Mouse (Mus musculus): ENCODE data around the gene Lama2. TPM values are rescaled to one million over a fixed set of nuclear protein-coding genes. Genes with fewer than 3 reads are reported as not detected.

The Lama2 gene
- 6.7 and 6.8 TPM in 2 replicates for polyA plus RNA-seq (2015; fragmentation: Nextera tagmentation; extraction: Ambion mirVana)

DNA sequence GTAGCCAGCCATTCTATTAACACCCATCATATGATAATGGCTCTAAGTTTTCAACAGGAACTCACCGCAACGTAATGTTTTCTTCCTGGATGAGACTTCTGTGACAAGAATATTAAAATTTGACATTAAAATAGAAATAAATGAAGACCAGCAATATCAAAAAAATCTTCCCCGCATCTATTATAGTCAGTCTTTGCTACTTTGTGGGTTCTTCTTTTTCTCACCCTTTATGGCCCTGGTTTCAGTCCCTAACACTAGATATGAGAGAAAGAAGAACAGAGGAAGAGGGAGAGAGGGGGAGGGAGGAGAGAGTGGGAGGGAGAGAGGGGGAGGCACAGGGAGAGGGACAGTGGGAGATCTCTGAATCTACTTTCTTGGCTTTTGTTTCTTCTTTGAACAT, at the start of gene Lama2:
Gene Lama2 (minus strand): TSS at position 101 of the 400 bp plus-strand sequence.
- no peak within 1 kb of the TSS for H3K4me2 ChIP-seq (replicated peaks)
- H3K4me1 ChIP-seq (replicated peaks) = peaks cover 5% of the 10 kb centered on the region; the same call in 1 of the 2 replicates
- no peaks in the 10 kb centered on the region for H3K36me3 ChIP-seq
- H3K27ac ChIP-seq = no peak within 1 kb of the TSS
- no peak within 1 kb of the TSS for H3K9ac ChIP-seq
- no peak within 1 kb of the TSS for H3K4me3 ChIP-seq (replicated peaks)
- H3K9me3 ChIP-seq = no peaks in the 10 kb centered on the region
- H3K27me3 ChIP-seq (replicated peaks) = no peaks in the 10 kb centered on the region
- ATAC-seq = no peak
- WGBS = 97% methylated on average over 3 of the region's 3 CpGs

DNA sequence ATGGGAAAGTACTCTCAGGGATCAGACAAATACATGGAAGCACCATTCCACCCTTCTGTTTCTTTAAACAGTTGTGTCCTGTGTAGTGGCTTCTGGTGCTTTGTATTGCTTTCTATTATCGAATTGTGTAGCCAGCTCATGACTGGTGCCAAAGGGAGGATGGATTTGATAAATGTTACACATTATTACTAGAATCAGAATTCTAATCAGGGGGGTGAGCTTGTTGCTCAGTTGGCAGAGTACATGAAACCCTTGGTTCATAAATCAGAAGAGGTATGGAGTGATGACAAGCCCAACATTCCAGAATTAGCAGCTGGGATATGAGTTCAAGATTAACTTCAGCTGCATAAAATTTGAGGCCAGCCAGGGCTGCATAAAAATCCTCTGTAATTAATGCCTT, 44.8 kb upstream of the Lama2 start:
- Histone ChIP-seq H3K4me3 (replicated peaks) (no peak overlapping the region), H3K27ac (no peak overlapping the region), H3K9ac (no peak overlapping the region), H3K36me3 (no peaks in the 10 kb centered on the region), H3K4me2 (replicated peaks) (no peak overlapping the region), H3K9me3 (no peaks in the 10 kb centered on the region), H3K27me3 (replicated peaks) (no peaks in the 10 kb centered on the region), H3K4me1 (replicated peaks) (no peaks in the 10 kb centered on the region)
- ATAC-seq = no peak
- 80% methylated on average over 1 of the region's 1 CpGs for WGBS

DNA sequence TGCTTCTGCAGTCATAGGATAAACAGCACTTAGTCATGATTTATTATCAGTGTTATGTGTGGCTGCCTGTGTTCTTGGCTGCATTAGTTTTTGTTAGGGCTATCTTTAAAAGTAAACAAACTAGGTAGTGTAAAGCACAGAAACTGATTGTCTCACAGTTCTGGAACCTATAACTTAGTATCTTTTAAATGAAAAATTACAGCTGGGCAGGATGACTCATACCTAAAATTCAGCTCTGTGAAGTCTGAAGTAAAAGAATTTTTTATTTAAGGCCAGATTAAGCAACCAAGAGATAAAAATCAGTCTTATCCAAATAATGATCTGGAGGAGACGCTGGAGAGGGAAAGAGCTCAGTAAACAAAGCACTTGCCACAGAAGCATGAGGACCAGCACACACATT, 43.8 kb upstream of the Lama2 start:
- ATAC-seq = no peak
- Histone ChIP-seq H3K27me3 (replicated peaks) (no peaks in the 10 kb centered on the region), H3K27ac (no peak overlapping the region), H3K36me3 (no peaks in the 10 kb centered on the region), H3K9ac (no peak overlapping the region), H3K4me2 (replicated peaks) (no peak overlapping the region), H3K4me1 (replicated peaks) (no peaks in the 10 kb centered on the region), H3K9me3 (no peaks in the 10 kb centered on the region), H3K4me3 (replicated peaks) (no peak overlapping the region)
- WGBS = 10% methylated on average over 1 of the region's 1 CpGs

DNA sequence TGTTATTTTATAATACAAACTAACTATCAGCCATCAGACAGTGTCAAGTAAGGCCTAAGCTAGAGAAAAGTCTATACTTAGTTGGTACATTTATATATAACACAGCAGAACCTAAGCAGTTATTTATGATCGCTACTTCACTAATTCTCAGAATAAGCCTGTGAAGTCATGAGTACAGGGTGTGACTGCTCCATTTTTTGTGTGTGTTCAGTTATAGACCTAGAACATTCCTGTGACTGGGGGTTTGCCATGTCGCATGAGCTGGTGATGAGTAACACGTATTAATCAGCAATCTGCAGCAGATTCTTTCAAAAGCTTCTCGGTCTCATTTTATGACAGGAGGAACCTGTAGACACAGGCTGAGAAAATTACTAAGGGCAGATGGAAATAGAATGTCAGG, 34.6 kb upstream of the Lama2 start:
- Histone ChIP-seq H3K4me2 (replicated peaks) (no peak overlapping the region), H3K9me3 (no peaks in the 10 kb centered on the region), H3K4me3 (replicated peaks) (no peak overlapping the region), H3K27ac (no peak overlapping the region), H3K4me1 (replicated peaks) (no peaks in the 10 kb centered on the region), H3K9ac (no peak overlapping the region), H3K27me3 (replicated peaks) (no peaks in the 10 kb centered on the region), H3K36me3 (no peaks in the 10 kb centered on the region)
- no peak for ATAC-seq
- WGBS = 84% methylated on average over 4 of the region's 4 CpGs

DNA sequence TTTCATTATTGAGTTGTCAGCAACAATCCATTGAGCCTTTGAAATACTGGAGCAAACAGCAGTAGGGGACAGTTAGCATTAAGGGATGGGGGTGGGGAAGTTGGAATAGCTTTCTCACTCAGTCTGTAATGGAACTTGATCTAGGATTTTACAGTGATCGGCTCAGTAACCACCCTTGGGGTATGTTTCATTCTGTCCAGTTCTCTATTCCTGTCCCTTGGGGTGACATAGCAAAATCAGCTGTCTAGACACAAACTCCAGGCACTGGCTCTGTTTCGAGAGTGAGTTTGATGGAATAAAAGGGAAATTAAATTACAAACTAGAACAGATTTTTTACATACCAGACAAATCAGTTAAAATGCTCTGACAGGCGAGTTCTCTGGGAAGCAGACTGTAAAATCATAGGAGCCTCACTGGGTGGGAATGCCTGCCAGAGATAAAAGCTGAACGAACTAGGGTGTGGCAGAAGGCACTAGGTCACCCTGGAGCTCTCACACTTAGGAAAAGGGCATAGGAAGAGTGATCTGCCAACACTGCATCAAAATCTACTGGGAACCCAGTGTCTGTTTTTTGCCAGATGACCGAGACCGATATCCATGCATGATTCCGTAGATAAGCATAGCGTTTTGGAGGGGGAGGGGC, 33.3 kb upstream of the Lama2 start:
- no peaks in the 10 kb centered on the region for H3K36me3 ChIP-seq
- no peak overlapping the region for H3K4me3 ChIP-seq (replicated peaks)
- H3K27ac ChIP-seq = no peak overlapping the region
- WGBS = 59% methylated on average over 8 of the region's 8 CpGs
- H3K4me1 ChIP-seq (replicated peaks) = no peaks in the 10 kb centered on the region
- no peaks in the 10 kb centered on the region for H3K9me3 ChIP-seq
- H3K27me3 ChIP-seq (replicated peaks) = no peaks in the 10 kb centered on the region
- peak; percentile 81 for ATAC-seq
- no peak overlapping the region for H3K4me2 ChIP-seq (replicated peaks)
- no peak overlapping the region for H3K9ac ChIP-seq

DNA sequence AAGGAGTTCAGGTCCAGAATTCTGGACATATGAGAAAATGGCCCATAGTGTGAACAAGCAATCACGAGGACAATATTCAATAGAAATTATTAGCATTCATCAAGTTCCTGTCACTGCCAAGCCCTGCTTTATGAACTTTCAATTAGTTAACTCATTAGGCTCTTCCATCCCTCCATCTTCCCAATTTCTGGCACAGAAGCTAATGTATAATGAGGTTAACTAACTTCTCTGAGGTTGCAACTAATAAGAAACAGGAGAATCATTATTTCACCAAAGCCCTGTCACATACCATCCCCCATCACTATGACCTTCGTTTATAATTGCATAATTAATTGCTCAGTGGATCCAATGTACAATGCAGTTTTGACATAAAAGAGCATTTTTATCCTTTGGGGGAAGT, 16.2 kb upstream of the Lama2 start:
- Histone ChIP-seq H3K27ac (no peak overlapping the region), H3K9ac (no peak overlapping the region), H3K27me3 (replicated peaks) (no peaks in the 10 kb centered on the region), H3K36me3 (no peaks in the 10 kb centered on the region), H3K4me3 (replicated peaks) (no peak overlapping the region), H3K4me2 (replicated peaks) (no peak overlapping the region), H3K4me1 (replicated peaks) (no peaks in the 10 kb centered on the region), H3K9me3 (no peaks in the 10 kb centered on the region)
- WGBS = 66% methylated on average over 2 of the region's 2 CpGs
- no peak for ATAC-seq

DNA sequence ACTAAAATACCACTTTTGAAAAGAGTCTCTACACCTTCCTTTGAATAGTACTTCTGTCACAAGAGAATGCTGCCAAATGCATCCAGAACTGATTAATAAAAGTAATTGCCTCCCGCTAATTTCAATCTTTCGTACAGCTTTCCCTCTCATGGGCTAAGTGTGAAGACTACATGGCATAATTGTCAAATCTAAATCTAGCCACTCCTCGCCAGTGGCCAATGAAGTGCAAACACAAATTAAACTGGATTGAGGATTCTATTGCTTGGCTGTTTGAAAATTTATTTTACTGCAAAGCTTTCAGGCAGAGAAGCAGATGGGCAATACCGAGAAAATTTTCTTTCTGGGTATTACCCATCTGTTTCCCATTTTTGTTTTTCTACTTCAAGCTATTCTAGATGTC, 11.4 kb upstream of the Lama2 start:
- Histone ChIP-seq H3K4me2 (replicated peaks) (no peak overlapping the region), H3K4me1 (replicated peaks) (no peaks in the 10 kb centered on the region), H3K9ac (no peak overlapping the region), H3K27me3 (replicated peaks) (no peaks in the 10 kb centered on the region), H3K27ac (no peak overlapping the region), H3K4me3 (replicated peaks) (no peak overlapping the region), H3K36me3 (no peaks in the 10 kb centered on the region), H3K9me3 (no peaks in the 10 kb centered on the region)
- no peak for ATAC-seq
- 91% methylated on average over 4 of the region's 4 CpGs for WGBS

DNA sequence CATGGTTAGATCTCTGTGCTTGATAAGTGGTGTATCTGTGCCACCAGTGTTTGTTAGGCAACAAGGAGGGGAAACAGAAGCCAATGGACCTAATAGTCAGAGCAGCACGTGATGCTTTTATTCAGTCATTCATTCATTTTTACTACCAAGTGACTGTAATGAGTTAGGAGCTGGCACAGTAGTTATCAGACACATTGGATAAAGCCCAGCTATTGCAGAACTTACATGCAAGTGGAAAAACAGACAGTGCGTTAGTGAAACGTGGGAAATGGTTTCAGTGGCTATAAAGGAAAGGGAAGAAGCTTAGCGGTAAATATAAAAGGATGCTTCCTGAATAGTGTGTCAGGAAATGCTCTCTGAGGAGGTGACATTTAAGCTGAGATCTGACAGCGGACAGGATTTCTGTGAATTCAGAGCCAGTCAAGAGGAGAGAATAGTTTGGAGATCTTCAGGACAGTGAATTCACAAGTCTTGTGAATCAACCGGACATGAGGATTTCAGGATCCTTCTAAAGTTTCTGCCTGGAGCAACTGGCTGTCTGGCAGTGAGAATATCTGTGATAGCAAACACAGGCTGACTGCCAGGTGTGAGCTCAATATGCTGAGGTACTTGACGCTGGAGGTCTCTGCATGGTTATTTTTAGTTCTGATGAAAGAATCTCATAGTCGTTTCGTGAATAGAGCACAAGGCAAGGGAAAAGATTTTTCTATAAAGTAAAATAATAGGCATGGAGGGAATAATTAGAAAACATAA, 2.3 kb upstream of the Lama2 start:
- Histone ChIP-seq H3K4me2 (replicated peaks) (no peak overlapping the region), H3K36me3 (no peaks in the 10 kb centered on the region), H3K27me3 (replicated peaks) (no peaks in the 10 kb centered on the region), H3K4me3 (replicated peaks) (no peak overlapping the region), H3K9ac (no peak overlapping the region), H3K4me1 (replicated peaks) (no peaks in the 10 kb centered on the region), H3K27ac (no peak overlapping the region), H3K9me3 (no peaks in the 10 kb centered on the region)
- no peak for ATAC-seq
- WGBS = 72% methylated on average over 9 of the region's 9 CpGs

DNA sequence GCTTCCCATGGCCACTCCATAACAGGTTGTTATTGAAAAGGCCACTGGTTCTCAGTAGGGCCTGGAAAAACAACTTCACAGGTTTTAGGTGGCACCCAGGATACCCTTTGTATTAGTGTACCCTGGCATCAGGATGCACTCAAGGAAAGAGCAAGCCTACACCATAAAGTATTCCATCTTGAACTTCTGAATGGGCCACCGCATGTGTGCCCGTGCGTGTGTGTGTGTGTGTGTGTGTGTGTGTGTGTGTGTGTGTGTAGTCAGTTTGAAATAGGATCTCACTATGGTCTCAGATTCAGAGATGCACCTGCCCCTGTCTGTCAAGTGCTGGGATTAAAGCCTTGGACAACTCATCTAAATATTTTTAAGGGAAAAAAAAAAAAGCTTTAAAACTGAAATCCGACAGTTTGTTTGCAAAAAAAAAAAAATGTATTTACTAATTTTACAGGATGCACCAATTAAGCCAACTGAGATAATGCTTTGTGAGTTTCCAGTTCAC, 2.0 kb downstream of the Lama2 start:
- WGBS = 86% methylated on average over 4 of the region's 4 CpGs

DNA sequence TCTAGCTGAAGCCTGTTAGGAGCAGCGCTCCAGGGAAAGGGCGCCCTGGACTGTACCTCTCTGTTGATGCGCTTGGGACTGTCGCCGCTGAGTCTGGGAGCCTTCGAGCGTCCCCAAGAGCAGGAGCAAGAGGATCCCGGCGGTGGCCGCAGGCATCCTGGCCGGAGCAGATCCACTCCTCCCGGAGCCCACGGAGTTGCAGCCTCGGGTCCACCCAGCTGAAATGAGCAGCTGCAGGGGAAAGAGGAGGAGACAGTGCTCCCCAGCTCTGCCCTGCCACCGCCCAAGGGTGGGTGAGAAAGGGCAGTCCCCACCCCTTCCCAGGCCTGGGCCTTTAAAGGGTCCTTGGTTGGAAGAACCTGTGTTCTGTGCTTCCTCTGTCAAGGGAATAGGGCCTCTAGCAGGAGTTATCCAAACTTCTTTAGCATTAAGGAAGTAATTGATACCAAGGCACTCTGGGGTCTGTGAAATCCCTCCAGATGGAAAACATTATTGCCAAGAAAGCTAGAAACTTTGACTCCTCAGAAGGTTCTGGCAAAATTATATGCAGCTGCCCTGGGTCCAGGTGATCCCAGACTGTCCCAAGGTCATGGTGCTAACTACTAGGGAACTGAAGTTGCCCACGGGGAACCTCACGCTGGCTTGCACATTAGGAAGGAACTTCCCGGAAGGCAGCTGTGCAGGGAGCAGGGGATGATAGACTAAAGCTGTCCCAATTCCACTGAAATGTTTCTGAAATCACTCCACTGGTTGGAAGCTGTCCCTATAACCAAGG, 2.7 kb downstream of the Lama2 start:
- H3K36me3 ChIP-seq = no peaks in the 10 kb centered on the region
- WGBS = 12% methylated on average over 18 of the region's 18 CpGs
- no peaks in the 10 kb centered on the region for H3K27me3 ChIP-seq (replicated peaks)
- H3K4me1 ChIP-seq (replicated peaks) = peaks cover 5% of the 10 kb centered on the region; the same call in 1 of the 2 replicates
- H3K9me3 ChIP-seq = no peaks in the 10 kb centered on the region
- no peak overlapping the region; the same call in 1 of the 2 replicates for H3K27ac ChIP-seq
- ATAC-seq = peak; percentile 59; the same call in 1 of the 2 replicates
- H3K4me3 ChIP-seq (replicated peaks) = peak overlapping the region; percentile 45
- H3K9ac ChIP-seq = peak overlapping the region; percentile 41
- H3K4me2 ChIP-seq (replicated peaks) = peak overlapping the region; percentile 74

More for the DNA sequence above, 2.0 kb downstream of the Lama2 start:
- H3K9me3 ChIP-seq = no peaks in the 10 kb centered on the region
- no peak for ATAC-seq
- H3K36me3 ChIP-seq = no peaks in the 10 kb centered on the region
- H3K4me3 ChIP-seq (replicated peaks) = no peak overlapping the region
- H3K9ac ChIP-seq = no peak overlapping the region
- H3K27me3 ChIP-seq (replicated peaks) = no peaks in the 10 kb centered on the region
- H3K4me1 ChIP-seq (replicated peaks) = peaks cover 5% of the 10 kb centered on the region; the same call in 1 of the 2 replicates
- H3K4me2 ChIP-seq (replicated peaks) = no peak overlapping the region
- no peak overlapping the region for H3K27ac ChIP-seq

DNA sequence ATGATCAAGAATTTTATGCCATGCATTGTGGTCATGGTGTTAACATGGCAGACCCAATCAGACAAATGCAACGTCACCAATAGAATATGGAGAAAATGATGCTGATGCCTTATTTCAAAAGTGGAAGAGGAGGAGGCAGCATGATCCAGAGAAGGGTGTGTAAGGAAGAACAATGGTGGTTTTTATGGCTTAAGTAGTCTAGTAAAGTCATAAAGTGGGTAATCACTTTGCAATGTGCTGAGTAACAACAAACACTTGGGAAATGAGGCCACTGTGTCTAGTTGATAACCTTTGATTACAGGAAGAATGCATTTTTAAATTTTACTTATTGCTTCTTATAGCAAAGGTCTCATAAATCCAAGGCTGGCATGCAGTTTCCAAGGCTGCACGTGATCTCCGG, 23.9 kb downstream of the Lama2 start:
- WGBS = 61% methylated on average over 3 of the region's 3 CpGs
- Histone ChIP-seq H3K4me1 (replicated peaks) (no peaks in the 10 kb centered on the region), H3K27me3 (replicated peaks) (no peaks in the 10 kb centered on the region), H3K4me2 (replicated peaks) (no peak overlapping the region), H3K9me3 (no peaks in the 10 kb centered on the region), H3K36me3 (no peaks in the 10 kb centered on the region), H3K4me3 (replicated peaks) (no peak overlapping the region), H3K9ac (no peak overlapping the region), H3K27ac (no peak overlapping the region)
- ATAC-seq = peak; percentile 97

DNA sequence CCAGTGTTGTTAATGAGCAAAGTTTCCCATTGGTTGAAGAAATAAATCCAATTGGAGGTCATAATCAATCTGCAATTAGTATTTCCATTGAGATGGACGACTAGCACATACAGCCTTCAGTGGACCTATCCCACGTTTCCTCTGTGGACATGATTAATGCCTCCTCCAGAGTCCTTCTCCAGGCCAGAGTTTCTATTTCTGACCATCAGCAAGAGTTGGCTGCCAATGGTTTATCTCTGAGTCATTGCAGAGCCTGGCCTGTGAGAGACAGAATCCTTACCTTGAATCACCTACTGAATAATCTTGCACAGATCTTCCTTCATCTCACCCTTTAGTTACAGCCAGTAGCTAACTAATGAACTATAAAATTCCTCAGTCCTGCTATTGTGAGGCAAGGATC, 86.3 kb downstream of the Lama2 start:
- no peak overlapping the region for H3K4me3 ChIP-seq (replicated peaks)
- H3K36me3 ChIP-seq = no peaks in the 10 kb centered on the region
- no peak overlapping the region for H3K4me2 ChIP-seq (replicated peaks)
- no peak overlapping the region for H3K27ac ChIP-seq
- ATAC-seq = no peak
- no peak overlapping the region for H3K9ac ChIP-seq
- WGBS = 64% methylated on average over 2 of the region's 2 CpGs
- no peaks in the 10 kb centered on the region for H3K4me1 ChIP-seq (replicated peaks)
- H3K9me3 ChIP-seq = no peaks in the 10 kb centered on the region
- H3K27me3 ChIP-seq (replicated peaks) = no peaks in the 10 kb centered on the region
